19 mouse cellular contexts compared by ENCODE assay signal in genomic region chr10:20533811-20534210, GRCm38 (mm10).
DNase-seq lines count a peak whose midpoint lies in the region; ATAC-seq and TF ChIP-seq lines count a peak whose summit lies in the region.
"Had no signal": no experiment of that assay in that cellular context is flagged by ENCODE, and none has a peak within 500 bp of the region (broad histone marks: within the 10 kb centered on the region; RNA-seq: fewer than 3 reads in every experiment).

No protein-coding gene starts in this region.

- no peak for TF ChIP-seq POLR2A in lung, adult 2 months (IDR thresholded peaks at IDR 0.05; ENCODE audit: borderline replicate concordance, extremely low read depth, low read depth, low read length)
- no peak for TF ChIP-seq POLR2A in small intestine, adult 2 months (IDR thresholded peaks at IDR 0.05; ENCODE audit: low read depth, low read length)

- no peaks in the 10 kb centered on the region for H3K27me3 ChIP-seq in lung, postnatal 0 days (replicated peaks; ENCODE audit: insufficient read depth, low read length)
- no peaks in the 10 kb centered on the region for H3K27me3 ChIP-seq in small intestine, adult 2 months (ENCODE audit: control insufficient read depth, insufficient read depth, low read length)
- H3K27me3 ChIP-seq: embryonic facial prominence, embryonic 15.5 days; liver, embryonic 13.5 days; neural tube, embryonic 13.5 days had no signal

- H3K9me3 ChIP-seq in lung, postnatal 0 days (ENCODE audit: low read length): no peaks in the 10 kb centered on the region
- H3K9me3 ChIP-seq: embryonic facial prominence, embryonic 15.5 days; forebrain, embryonic 10.5 days; limb, embryonic 10.5 days; liver, embryonic 13.5 days; midbrain, embryonic 10.5 days; neural tube, embryonic 13.5 days had no signal

- peak; percentile 93 for DNase-seq in heart, adult 11 months
- no peak for DNase-seq in heart, postnatal 4 days
- peak; percentile 25 to 50 for DNase-seq in kidney, adult 8-10 months
- no peak for DNase-seq in kidney, adult 11 months
- DNase-seq in lung, postnatal 0 days (ENCODE audit: low spot score): no peak
- no peak for DNase-seq in lung, adult 2 months
- DNase-seq in right cerebral cortex, postnatal 4 days: no peak
- DNase-seq: adrenal gland, postnatal 25 days; cerebellum, adult 8-10 months; gastrocnemius, postnatal 10 days; liver, embryonic 13.5 days; lung, postnatal 14 days had no signal

- H3K36me3 ChIP-seq in lung, postnatal 0 days (ENCODE audit: insufficient read depth, low read length): no peaks in the 10 kb centered on the region
- H3K36me3 ChIP-seq in small intestine, adult 2 months (ENCODE audit: control insufficient read depth, insufficient read depth, low read length): no peaks in the 10 kb centered on the region
- H3K36me3 ChIP-seq: embryonic facial prominence, embryonic 15.5 days; forebrain, embryonic 10.5 days; limb, embryonic 10.5 days; liver, embryonic 13.5 days; midbrain, embryonic 10.5 days; neural tube, embryonic 13.5 days had no signal

- no peak overlapping the region for H3K4me2 ChIP-seq in lung, postnatal 0 days (replicated peaks; ENCODE audit: low read depth, low read length)
- H3K4me2 ChIP-seq: embryonic facial prominence, embryonic 15.5 days; liver, embryonic 13.5 days; neural tube, embryonic 13.5 days had no signal

- H3K9ac ChIP-seq in lung, postnatal 0 days (replicated peaks; ENCODE audit: low read depth): no peak overlapping the region
- H3K9ac ChIP-seq: embryonic facial prominence, embryonic 15.5 days; liver, embryonic 13.5 days; neural tube, embryonic 13.5 days had no signal

- no peak overlapping the region for H3K4me3 ChIP-seq in lung, postnatal 0 days (ENCODE audit: low read depth, low read length)
- no peak overlapping the region for H3K4me3 ChIP-seq in lung, adult 2 months (replicated peaks; ENCODE audit: extremely low read depth, low read depth, low read length)
- no peak overlapping the region for H3K4me3 ChIP-seq in small intestine, adult 2 months (ENCODE audit: low read depth, low read length)
- H3K4me3 ChIP-seq: embryonic facial prominence, embryonic 15.5 days; forebrain, embryonic 10.5 days; limb, embryonic 10.5 days; liver, embryonic 13.5 days; midbrain, embryonic 10.5 days; neural tube, embryonic 13.5 days had no signal

- no peak for ATAC-seq in lung, postnatal 0 days
- ATAC-seq: hindbrain, embryonic 16.5 days had no signal

- no peak overlapping the region for H3K27ac ChIP-seq in lung, postnatal 0 days (ENCODE audit: low read length)
- peak overlapping the region; percentile 46; the same call in 1 of the 2 replicates for H3K27ac ChIP-seq in small intestine, adult 2 months (ENCODE audit: insufficient read depth, low read depth, low read length)
- H3K27ac ChIP-seq: embryonic facial prominence, embryonic 15.5 days; forebrain, embryonic 10.5 days; limb, embryonic 10.5 days; liver, embryonic 13.5 days; midbrain, embryonic 10.5 days; neural tube, embryonic 13.5 days had no signal

- 0 out of 2 replicates have a peak, but pooled peaks cover 5% of the 10 kb centered on the region for H3K4me1 ChIP-seq in lung, postnatal 0 days (ENCODE audit: insufficient read depth, low read depth, low read length)
- H3K4me1 ChIP-seq in lung, adult 2 months (ENCODE audit: control insufficient read depth, insufficient read depth, low read length): peaks cover 8% of the 10 kb centered on the region
- H3K4me1 ChIP-seq in small intestine, adult 2 months (ENCODE audit: control insufficient read depth, insufficient read depth, insufficient read length, low read length): peaks cover 6% of the 10 kb centered on the region; the same call in 1 of the 2 replicates
- H3K4me1 ChIP-seq: forebrain, embryonic 10.5 days; liver, embryonic 13.5 days had no signal

- 13% methylated on average over 5 of the region's 5 CpGs for WGBS in lung, postnatal 0 days
- WGBS in lung, adult 2 months: 12% methylated on average over 5 of the region's 5 CpGs
- WGBS in small intestine, adult 2 months: 12% methylated on average over 5 of the region's 5 CpGs

- peak; percentile 78 for TF ChIP-seq EP300 in lung, postnatal 0 days (IDR thresholded peaks at IDR 0.05)

- no peak for TF ChIP-seq CTCF in lung, postnatal 0 days (IDR thresholded peaks at IDR 0.05)
- no peak for TF ChIP-seq CTCF in lung, adult 2 months (IDR thresholded peaks at IDR 0.05; ENCODE audit: insufficient read depth, low read length)
- TF ChIP-seq CTCF in small intestine, adult 2 months (IDR thresholded peaks at IDR 0.05; ENCODE audit: extremely low read depth, insufficient read length, insufficient replicate concordance, low read depth, low read length): no peak

Comparison
In these comparisons a context has a peak if more than half of its experiments do, and no peak if none do; other contexts are left out.
1. DNase-seq: peak in heart, adult 11 months (single experiment) and kidney, adult 8-10 months (2 of 2); none in heart, postnatal 4 days (single experiment), kidney, adult 11 months (single experiment), lung, postnatal 0 days (single experiment), lung, adult 2 months (single experiment) and right cerebral cortex, postnatal 4 days (single experiment).